Mouse (Mus musculus) C2C12 (cell line): ENCODE measurements around the gene Lsmem1.

Experiments
- CEBPB ChIP-seq: IDR thresholded peaks from one replicate; pipeline ENCODE4 v1.6.1; 2011; ENCODE audit warnings: low read depth, mild to moderate bottlenecking, control low read depth, moderate library complexity
- CTCF ChIP-seq: IDR thresholded peaks from one replicate; pipeline ENCODE4 v1.5.1; 2011; ENCODE audit not compliant: control insufficient read depth, insufficient read depth, insufficient read length
- MAX ChIP-seq: IDR thresholded peaks from one replicate; pipeline ENCODE4 v1.6.1; 2011; ENCODE audit warnings: mild to moderate bottlenecking, control low read depth
- USF1 ChIP-seq: IDR thresholded peaks from one replicate; pipeline ENCODE4 v1.6.1; 2011; ENCODE audit warnings: low read depth, mild to moderate bottlenecking, control low read depth, moderate library complexity

- TF ChIP-seq CTCF (no peak), USF1 (no peak), CEBPB (no peak), MAX (no peak)
These were observed 48.7 kb upstream of the Lsmem1 start for GRCm38 (mm10) chr12:40247976-40248375.
